Mouse (Mus musculus): ENCODE results near the gene Dab2. TPM values are rescaled to one million over a fixed set of nuclear protein-coding genes. Genes with fewer than 3 reads are reported as not detected.
A peak's percentile ranks its signal among the peaks of the same experiment; 100 is the strongest.

Gene Dab2
- polyA plus RNA-seq, 1 experiment from 2014 or later, result 64.2 TPM

DNA sequence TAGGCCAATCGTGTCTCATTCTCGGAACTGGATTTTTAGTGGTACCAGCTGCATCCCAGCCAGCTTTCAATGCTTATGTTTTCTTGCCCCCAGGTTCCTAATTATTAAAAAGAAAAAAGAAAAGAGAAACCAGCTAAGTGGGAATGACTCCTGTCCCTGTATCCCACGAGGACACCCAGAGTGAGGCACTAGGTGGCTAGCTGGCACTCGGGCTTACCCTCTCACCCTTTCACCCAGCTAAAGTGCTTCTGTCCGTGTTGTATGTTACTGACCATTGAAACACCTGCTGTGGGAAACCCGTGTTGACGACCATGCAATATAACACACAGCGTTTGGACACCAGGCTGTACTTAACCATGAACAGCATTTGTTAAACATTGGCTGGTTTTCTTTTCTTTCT, 109.4 kb downstream of the Dab2 start:
- 89% methylated on average over 8 of the region's 8 CpGs for WGBS
- Histone ChIP-seq H3K4me3 (ENCODE audit: low read length) (no peak overlapping the region), H3K9me3 (ENCODE audit: control insufficient read depth, low read length) (no peaks in the 10 kb centered on the region), H3K9ac (ENCODE audit: low read depth, low read length) (no peak overlapping the region), H3K27me3 (ENCODE audit: control insufficient read depth, insufficient read depth, low read length) (no peaks in the 10 kb centered on the region), H3K4me1 (ENCODE audit: control insufficient read depth, insufficient read depth, low read length) (no peaks in the 10 kb centered on the region), H3K36me3 (ENCODE audit: control insufficient read depth, insufficient read depth, low read length) (no peaks in the 10 kb centered on the region), H3K4me2 (replicated peaks; ENCODE audit: low read depth, low read length) (no peak overlapping the region), H3K27ac (ENCODE audit: low read depth, low read length) (no peak overlapping the region)
- ATAC-seq (ENCODE audit: low FRiP score, low TSS enrichment), result no peak

DNA sequence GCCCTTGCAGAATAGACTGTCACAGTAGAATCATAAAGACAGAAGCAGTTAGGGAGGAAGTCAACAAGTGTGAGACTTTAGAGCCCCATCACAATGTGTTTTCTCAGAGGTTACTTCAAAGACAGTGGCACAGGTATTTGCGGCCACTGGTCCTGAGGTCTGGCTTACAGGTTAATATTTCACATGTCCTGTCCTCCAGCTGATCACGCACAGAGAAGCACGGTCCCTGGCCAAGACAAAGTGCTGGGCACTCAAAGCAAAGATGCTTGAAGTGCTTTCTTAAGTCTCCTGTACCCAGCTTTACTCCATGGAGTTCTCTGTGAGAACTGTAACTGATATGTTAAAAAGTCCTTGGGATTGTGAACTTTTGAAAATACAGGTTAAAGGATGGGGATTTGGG, 110.6 kb downstream of the Dab2 start:
- no peaks in the 10 kb centered on the region for H3K27me3 ChIP-seq (ENCODE audit: control insufficient read depth, insufficient read depth, low read length)
- H3K9me3 ChIP-seq (ENCODE audit: control insufficient read depth, low read length), result no peaks in the 10 kb centered on the region
- ATAC-seq (ENCODE audit: low FRiP score, low TSS enrichment), result no peak
- WGBS, result 73% methylated on average over 3 of the region's 3 CpGs
- H3K4me1 ChIP-seq (ENCODE audit: control insufficient read depth, insufficient read depth, low read length), result no peaks in the 10 kb centered on the region
- no peak overlapping the region for H3K4me2 ChIP-seq (replicated peaks; ENCODE audit: low read depth, low read length)
- H3K36me3 ChIP-seq (ENCODE audit: control insufficient read depth, insufficient read depth, low read length), result no peaks in the 10 kb centered on the region
- no peak overlapping the region for H3K4me3 ChIP-seq (ENCODE audit: low read length)
- H3K27ac ChIP-seq (ENCODE audit: low read depth, low read length), result no peak overlapping the region
- no peak overlapping the region for H3K9ac ChIP-seq (ENCODE audit: low read depth, low read length)

DNA sequence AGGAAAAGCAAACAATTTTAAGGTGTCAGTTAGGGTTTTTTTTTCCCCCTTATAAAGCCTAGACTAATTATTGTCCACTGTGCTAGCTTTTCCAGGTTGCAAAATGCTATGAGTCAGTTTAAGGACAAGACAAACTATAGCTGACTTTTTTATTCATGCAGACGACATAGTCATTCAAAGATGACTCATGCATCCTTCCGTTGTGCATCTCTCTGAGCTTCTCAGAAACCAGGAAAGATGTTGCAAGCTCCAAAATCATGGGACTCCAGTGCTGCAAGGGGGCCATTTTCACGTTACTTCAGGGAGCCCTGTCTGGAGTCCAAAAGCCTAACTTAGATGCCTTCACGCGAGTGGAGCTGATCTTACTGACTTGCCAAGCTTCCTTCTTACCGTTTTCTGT, 111.7 kb downstream of the Dab2 start:
- no peak overlapping the region for H3K27ac ChIP-seq (ENCODE audit: low read depth, low read length)
- no peak overlapping the region for H3K4me3 ChIP-seq (ENCODE audit: low read length)
- H3K9me3 ChIP-seq (ENCODE audit: control insufficient read depth, low read length), result no peaks in the 10 kb centered on the region
- ATAC-seq (ENCODE audit: low FRiP score, low TSS enrichment), result no peak
- no peaks in the 10 kb centered on the region for H3K27me3 ChIP-seq (ENCODE audit: control insufficient read depth, insufficient read depth, low read length)
- no peaks in the 10 kb centered on the region for H3K36me3 ChIP-seq (ENCODE audit: control insufficient read depth, insufficient read depth, low read length)
- no peak overlapping the region for H3K9ac ChIP-seq (ENCODE audit: low read depth, low read length)
- H3K4me1 ChIP-seq (ENCODE audit: control insufficient read depth, insufficient read depth, low read length), result no peaks in the 10 kb centered on the region
- no peak overlapping the region for H3K4me2 ChIP-seq (replicated peaks; ENCODE audit: low read depth, low read length)
- 84% methylated on average over 6 of the region's 6 CpGs for WGBS

DNA sequence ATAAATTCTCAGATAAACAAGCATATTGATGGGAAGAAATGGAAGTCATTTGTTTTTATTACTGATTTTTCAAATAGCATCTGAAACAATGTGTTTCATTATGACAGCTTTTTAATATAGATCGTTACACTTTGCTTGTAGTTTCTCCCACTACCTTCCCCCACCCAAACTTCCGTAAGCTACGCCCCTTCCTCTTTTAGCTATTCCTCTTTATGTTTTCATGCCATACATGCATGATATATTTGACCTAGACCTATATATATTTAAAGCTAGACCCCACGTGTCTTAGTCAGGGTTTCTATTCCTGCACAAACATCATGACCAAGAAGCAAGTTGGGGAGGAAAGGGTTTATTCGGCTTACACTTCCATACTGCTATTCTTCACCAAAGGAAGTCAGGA, 115.7 kb downstream of the Dab2 start:
- Histone ChIP-seq H3K36me3 (ENCODE audit: control insufficient read depth, insufficient read depth, low read length) (peaks cover 12% of the 10 kb centered on the region; the same call in 1 of the 2 replicates), H3K27me3 (ENCODE audit: control insufficient read depth, insufficient read depth, low read length) (no peaks in the 10 kb centered on the region), H3K27ac (ENCODE audit: low read depth, low read length) (no peak overlapping the region), H3K4me1 (ENCODE audit: control insufficient read depth, insufficient read depth, low read length) (no peaks in the 10 kb centered on the region), H3K9ac (ENCODE audit: low read depth, low read length) (no peak overlapping the region), H3K4me3 (ENCODE audit: low read length) (no peak overlapping the region), H3K9me3 (ENCODE audit: control insufficient read depth, low read length) (no peaks in the 10 kb centered on the region), H3K4me2 (replicated peaks; ENCODE audit: low read depth, low read length) (no peak overlapping the region)
- WGBS, result 84% methylated on average over 5 of the region's 5 CpGs
- no peak for ATAC-seq (ENCODE audit: low FRiP score, low TSS enrichment)

DNA sequence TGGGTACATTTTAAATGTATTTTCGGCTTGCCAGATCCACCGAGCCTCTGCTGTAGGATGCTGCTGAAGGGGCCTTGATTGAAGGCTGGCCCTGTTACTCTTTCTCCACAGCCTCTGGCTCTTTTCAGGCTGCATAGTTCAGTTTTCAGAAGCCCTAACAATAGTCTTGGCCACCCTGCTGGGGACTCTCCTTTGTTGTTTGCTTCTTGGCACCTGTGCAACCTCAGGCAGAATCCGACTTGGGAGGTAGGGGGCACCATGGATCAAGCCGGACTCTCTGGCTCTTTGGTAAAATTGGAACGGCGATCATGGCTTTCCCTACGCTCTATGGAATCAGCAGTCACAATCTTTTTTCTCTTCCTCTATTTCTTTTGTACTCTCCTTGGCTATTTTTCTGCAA, 132.2 kb downstream of the Dab2 start:
- 85% methylated on average over 7 of the region's 7 CpGs for WGBS
- H3K9ac ChIP-seq (ENCODE audit: low read depth, low read length), result no peak overlapping the region
- peaks cover 15% of the 10 kb centered on the region for H3K36me3 ChIP-seq (ENCODE audit: control insufficient read depth, insufficient read depth, low read length)
- H3K27me3 ChIP-seq (ENCODE audit: control insufficient read depth, insufficient read depth, low read length), result no peaks in the 10 kb centered on the region
- ATAC-seq (ENCODE audit: low FRiP score, low TSS enrichment), result no peak
- H3K27ac ChIP-seq (ENCODE audit: low read depth, low read length), result no peak overlapping the region
- no peak overlapping the region for H3K4me2 ChIP-seq (replicated peaks; ENCODE audit: low read depth, low read length)
- H3K9me3 ChIP-seq (ENCODE audit: control insufficient read depth, low read length), result no peaks in the 10 kb centered on the region
- H3K4me1 ChIP-seq (ENCODE audit: control insufficient read depth, insufficient read depth, low read length), result no peaks in the 10 kb centered on the region
- H3K4me3 ChIP-seq (ENCODE audit: low read length), result no peak overlapping the region

DNA sequence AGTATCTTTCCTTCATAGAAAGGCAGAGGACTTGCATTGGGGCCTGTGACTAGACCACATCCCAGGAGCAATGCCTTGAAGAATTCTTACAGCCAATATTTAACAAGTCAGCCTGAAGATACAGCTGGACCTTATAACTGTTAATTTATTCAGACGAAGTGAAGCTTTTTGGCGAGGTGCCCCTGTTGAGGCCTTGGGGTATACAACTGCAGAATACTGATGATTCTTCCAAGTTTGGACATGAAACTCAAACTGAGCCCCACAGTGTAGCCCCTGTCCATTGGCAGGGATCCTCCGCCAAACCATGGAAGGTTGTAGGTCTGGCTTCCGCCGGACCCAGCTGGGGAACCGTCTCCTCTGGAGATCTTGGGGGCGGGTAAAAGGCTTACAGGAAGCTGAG, 132.8 kb downstream of the Dab2 start:
- 69% methylated on average over 7 of the region's 7 CpGs for WGBS
- H3K36me3 ChIP-seq (ENCODE audit: control insufficient read depth, insufficient read depth, low read length), result peaks cover 15% of the 10 kb centered on the region
- no peak overlapping the region for H3K27ac ChIP-seq (ENCODE audit: low read depth, low read length)
- H3K9me3 ChIP-seq (ENCODE audit: control insufficient read depth, low read length), result no peaks in the 10 kb centered on the region
- no peak overlapping the region for H3K9ac ChIP-seq (ENCODE audit: low read depth, low read length)
- peak; percentile 64; the same call in 1 of the 2 replicates for ATAC-seq (ENCODE audit: low FRiP score, low TSS enrichment)
- no peaks in the 10 kb centered on the region for H3K27me3 ChIP-seq (ENCODE audit: control insufficient read depth, insufficient read depth, low read length)
- H3K4me3 ChIP-seq (ENCODE audit: low read length), result no peak overlapping the region
- H3K4me1 ChIP-seq (ENCODE audit: control insufficient read depth, insufficient read depth, low read length), result no peaks in the 10 kb centered on the region
- no peak overlapping the region for H3K4me2 ChIP-seq (replicated peaks; ENCODE audit: low read depth, low read length)

DNA sequence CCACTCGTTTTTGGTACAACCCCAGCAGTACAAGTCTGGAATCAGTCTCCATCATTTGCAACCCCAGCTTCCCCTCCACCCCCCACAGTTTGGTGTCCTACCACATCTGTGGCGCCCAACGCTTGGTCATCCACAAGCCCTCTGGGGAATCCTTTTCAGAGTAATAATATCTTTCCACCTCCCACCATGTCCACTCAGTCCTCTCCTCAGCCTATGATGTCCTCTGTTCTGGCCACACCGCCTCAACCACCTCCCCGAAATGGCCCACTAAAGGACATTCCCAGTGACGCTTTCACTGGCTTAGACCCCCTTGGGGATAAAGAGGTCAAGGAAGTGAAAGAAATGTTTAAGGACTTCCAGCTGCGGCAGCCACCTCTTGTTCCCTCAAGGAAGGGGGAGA, 135.7 kb downstream of the Dab2 start:
- Histone ChIP-seq H3K4me2 (replicated peaks; ENCODE audit: low read depth, low read length) (no peak overlapping the region), H3K27ac (ENCODE audit: low read depth, low read length) (no peak overlapping the region), H3K27me3 (ENCODE audit: control insufficient read depth, insufficient read depth, low read length) (no peaks in the 10 kb centered on the region), H3K4me1 (ENCODE audit: control insufficient read depth, insufficient read depth, low read length) (0 out of 2 replicates have a peak, but pooled peaks cover 2% of the 10 kb centered on the region), H3K36me3 (ENCODE audit: control insufficient read depth, insufficient read depth, low read length) (peaks cover 13% of the 10 kb centered on the region; the same call in 1 of the 2 replicates), H3K4me3 (ENCODE audit: low read length) (no peak overlapping the region), H3K9me3 (ENCODE audit: control insufficient read depth, low read length) (no peaks in the 10 kb centered on the region), H3K9ac (ENCODE audit: low read depth, low read length) (no peak overlapping the region)
- ATAC-seq (ENCODE audit: low FRiP score, low TSS enrichment), result no peak
- 84% methylated on average over 7 of the region's 7 CpGs for WGBS

DNA sequence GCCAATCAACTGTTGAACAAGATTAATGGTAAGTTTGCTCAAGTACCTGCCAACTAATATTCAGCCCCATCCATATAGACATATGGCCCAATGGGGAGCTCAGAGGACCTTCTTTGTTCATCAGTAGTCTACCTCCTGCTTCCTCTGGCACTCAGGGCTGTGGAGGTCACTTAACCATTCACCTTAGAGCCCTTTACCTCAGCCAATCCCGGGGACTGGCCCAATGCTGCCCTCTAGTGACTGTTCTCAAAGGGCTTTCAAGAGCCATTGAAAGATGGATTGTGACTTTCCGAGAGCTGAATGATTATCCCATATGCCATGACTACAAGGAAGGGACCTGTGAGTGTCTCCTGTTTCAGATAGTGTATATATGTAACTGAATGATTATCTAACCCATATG, 136.2 kb downstream of the Dab2 start:
- Histone ChIP-seq H3K4me3 (ENCODE audit: low read length) (no peak overlapping the region), H3K9ac (ENCODE audit: low read depth, low read length) (no peak overlapping the region), H3K27me3 (ENCODE audit: control insufficient read depth, insufficient read depth, low read length) (no peaks in the 10 kb centered on the region), H3K4me1 (ENCODE audit: control insufficient read depth, insufficient read depth, low read length) (0 out of 2 replicates have a peak, but pooled peaks cover 2% of the 10 kb centered on the region), H3K9me3 (ENCODE audit: control insufficient read depth, low read length) (no peaks in the 10 kb centered on the region), H3K36me3 (ENCODE audit: control insufficient read depth, insufficient read depth, low read length) (peaks cover 12% of the 10 kb centered on the region; the same call in 1 of the 2 replicates), H3K4me2 (replicated peaks; ENCODE audit: low read depth, low read length) (no peak overlapping the region), H3K27ac (ENCODE audit: low read depth, low read length) (no peak overlapping the region)
- 69% methylated on average over 2 of the region's 2 CpGs for WGBS
- no peak for ATAC-seq (ENCODE audit: low FRiP score, low TSS enrichment)

DNA sequence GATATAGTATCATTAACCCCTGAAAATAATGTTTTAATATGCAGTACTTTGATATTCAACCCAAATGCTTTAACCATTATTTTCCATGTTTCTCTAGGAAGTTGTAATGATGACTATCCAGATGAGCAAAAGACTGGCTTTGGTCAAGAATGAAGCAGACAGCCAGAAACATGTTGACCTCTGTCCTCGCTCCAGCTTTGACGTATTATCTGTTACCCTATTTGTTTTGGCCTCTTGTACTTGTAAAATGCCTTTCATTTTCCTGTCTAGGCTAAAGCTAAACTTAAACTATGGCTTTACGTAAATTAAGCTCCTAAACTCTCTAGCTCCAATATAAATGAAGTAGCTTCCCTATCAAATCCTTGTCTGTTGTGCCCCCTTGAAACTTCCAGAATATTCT, 139.1 kb downstream of the Dab2 start:
- Histone ChIP-seq H3K4me2 (replicated peaks; ENCODE audit: low read depth, low read length) (no peak overlapping the region), H3K9me3 (ENCODE audit: control insufficient read depth, low read length) (no peaks in the 10 kb centered on the region), H3K4me3 (ENCODE audit: low read length) (no peak overlapping the region), H3K9ac (ENCODE audit: low read depth, low read length) (no peak overlapping the region), H3K4me1 (ENCODE audit: control insufficient read depth, insufficient read depth, low read length) (0 out of 2 replicates have a peak, but pooled peaks cover 2% of the 10 kb centered on the region), H3K36me3 (ENCODE audit: control insufficient read depth, insufficient read depth, low read length) (peaks cover 8% of the 10 kb centered on the region; the same call in 1 of the 2 replicates), H3K27ac (ENCODE audit: low read depth, low read length) (no peak overlapping the region), H3K27me3 (ENCODE audit: control insufficient read depth, insufficient read depth, low read length) (no peaks in the 10 kb centered on the region)
- no peak for ATAC-seq (ENCODE audit: low FRiP score, low TSS enrichment)
- WGBS, result 75% methylated on average over 3 of the region's 3 CpGs

All from kidney, embryonic 14.5 days (tissue).